Mouse (Mus musculus): ENCODE measurements at regions not wholly inside any gene's neighbourhood (a gene's known extent, or its start where the extent isn't known, plus 50 kb on each side); places are given as distances from the start of the nearest gene placed in this dataset.

GRCm38 (mm10) chr2:79548039-79548600, 87.0 kb upstream of the Itprid2 start:
- DNase-seq = no peak

- no peak for DNase-seq
These were observed 85.4 kb upstream of the Itprid2 start for GRCm38 (mm10) chr2:79549781-79550180.

- DNase-seq = no peak
These were observed 84.7 kb upstream of the Itprid2 start for GRCm38 (mm10) chr2:79550432-79550831.

DNA sequence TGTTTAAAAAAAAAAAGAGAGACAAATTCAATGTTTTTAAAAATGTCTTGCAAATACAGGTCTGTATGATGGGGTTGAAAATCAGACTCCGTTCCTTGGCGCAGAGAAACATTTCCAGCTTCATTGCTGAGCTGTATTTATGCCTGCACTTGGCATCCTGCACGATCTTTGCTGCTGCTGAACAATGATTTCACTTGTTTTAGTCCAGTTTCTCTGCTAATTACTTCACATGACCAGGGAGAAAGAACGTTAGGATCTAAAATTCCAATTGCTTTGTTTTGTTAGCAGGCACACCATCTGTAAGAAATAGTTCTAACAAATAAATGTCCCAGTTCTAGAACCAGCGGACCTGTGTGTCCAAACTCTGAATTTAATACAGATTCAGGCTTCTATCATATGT, 82.7 kb upstream of the Itprid2 start:
- DNase-seq = no peak

DNA sequence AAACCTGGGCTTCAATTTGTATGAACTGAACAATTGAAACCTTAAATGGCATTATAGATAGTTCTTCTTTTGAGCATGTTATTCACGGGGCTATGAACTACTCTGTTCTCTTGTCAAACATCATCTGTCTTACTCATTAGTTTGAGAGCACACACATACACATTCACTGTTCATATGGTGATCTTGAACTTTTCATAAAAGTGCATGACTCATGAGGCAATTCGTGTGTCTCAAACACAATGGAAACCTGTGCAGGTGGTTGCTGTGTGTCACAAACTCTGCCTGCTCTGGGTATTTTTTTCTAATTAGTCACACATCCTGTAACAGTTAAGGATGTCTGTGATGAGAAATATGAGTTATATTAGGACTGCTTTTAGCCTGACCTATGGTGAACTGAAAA, 79.8 kb upstream of the Itprid2 start:
- no peak for DNase-seq

- DNase-seq = no peak
These were observed 77.8 kb upstream of the Itprid2 start for GRCm38 (mm10) chr2:79557361-79557760.

GRCm38 (mm10) chr2:79566280-79566933, 68.7 kb upstream of the Itprid2 start:
- DNase-seq = no peak

GRCm38 (mm10) chr2:79567413-79567934, 67.7 kb upstream of the Itprid2 start:
- DNase-seq = no peak

DNA sequence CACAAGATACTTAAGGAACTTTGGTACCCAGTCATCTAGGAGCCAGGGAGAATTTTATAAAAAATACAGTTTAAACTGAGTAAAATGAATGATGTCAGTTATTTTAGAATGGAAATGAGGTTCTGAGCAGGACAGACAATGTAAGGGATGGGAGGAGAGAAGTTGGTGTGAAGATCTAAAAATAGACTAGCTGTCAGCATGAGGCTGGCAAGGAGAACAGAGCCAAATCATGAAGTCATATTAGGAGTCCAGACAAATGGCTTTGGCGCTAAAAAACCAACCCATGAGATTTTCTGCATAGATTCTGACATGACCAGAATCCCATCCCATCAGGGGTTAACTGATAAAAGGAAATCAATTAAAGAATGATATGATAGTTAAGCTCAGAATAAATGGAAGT, 65.5 kb upstream of the Itprid2 start:
- no peak for DNase-seq

DNA sequence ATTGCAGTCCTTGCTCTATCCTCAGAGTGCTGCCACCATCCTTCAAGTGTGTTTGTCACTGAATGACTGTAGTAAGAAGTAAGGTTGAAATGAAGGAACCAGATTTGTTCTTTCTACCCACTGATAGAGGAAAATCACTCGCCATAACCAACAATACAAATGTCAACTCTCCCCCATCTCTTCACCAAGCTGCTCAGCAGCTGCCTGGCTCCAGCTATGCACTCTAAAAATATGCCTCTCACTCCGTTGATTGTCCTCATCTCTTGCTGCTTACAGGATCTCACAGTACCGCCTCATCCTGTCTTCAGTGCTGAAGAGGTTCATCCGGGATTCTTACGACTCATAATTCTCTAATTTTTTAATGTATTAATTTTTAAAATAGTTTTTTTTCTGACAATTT, 63.2 kb upstream of the Itprid2 start:
- no peak for DNase-seq

GRCm38 (mm10) chr2:79575074-79575473, 60.1 kb upstream of the Itprid2 start:
- DNase-seq = no peak

DNA sequence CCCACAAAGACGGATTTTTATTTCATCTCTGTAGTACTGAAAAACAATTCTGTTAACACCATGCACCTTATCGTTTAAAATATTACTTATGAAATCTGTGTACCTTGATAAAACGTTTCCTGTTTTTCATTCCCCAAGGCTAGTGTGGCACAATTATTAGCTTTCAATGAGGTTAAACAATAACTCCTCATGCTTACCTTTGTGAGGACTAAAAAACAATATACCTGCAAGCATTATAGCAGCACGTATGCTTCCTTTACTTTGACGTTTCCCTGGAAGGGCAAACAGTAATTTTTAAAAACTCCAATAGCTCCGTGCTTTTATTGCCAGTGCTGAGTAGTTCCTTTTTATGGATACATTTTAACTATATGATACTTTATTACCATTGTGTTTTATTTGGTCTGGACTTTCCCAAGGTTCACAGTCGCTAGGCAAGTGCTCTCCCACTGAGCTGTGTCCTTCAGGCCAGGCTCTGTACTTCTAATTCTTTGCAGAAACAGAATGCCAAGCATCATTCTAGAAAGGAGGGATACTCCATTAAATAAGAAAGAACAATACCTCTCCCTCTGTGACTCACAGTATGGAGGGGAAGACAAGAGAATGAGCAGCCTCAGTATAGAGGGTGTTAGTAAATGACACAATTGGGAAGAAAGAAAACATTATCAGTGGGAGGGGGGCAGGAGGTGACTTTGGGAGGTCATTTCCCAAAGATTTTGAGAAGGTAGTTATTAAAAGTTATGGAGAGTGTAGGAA, 50.0 kb upstream of the Itprid2 start:
- DNase-seq = no peak
